Mouse (Mus musculus) olfactory bulb, adult 2 months (tissue): ENCODE results near the gene Mbnl2. TPM values are rescaled to one million over a fixed set of nuclear protein-coding genes. Genes with fewer than 3 reads are reported as not detected.
A peak's percentile ranks its signal among the peaks of the same experiment; 100 is the strongest.

ENCODE experiments used
- H3K27ac ChIP-seq: fragments of 200-500 bp; 2 replicates; pipeline ENCODE4 v1.5.1; 2012; ENCODE audit warnings: low read depth, low read length; ENCODE audit not compliant: insufficient read depth
- H3K4me1 ChIP-seq: fragments of 200-500 bp; 2 replicates; pipeline ENCODE4 v1.6.1; 2012; ENCODE audit warnings: low read length; ENCODE audit not compliant: control insufficient read depth, insufficient read depth
- H3K4me3 ChIP-seq: fragments of 200-500 bp; 2 replicates; pipeline ENCODE4 v1.5.1; 2012; ENCODE audit warnings: mild to moderate bottlenecking, low read depth, low read length, moderate library complexity; ENCODE audit not compliant: insufficient read depth
- CTCF ChIP-seq: fragments of 200-500 bp; IDR thresholded peaks from 2 replicates; pipeline ENCODE4 v1.5.1; 2012; ENCODE audit warnings: low read depth, mild to moderate bottlenecking, low read length, moderate library complexity; ENCODE audit not compliant: insufficient read depth
- POLR2A ChIP-seq: fragments of 200-500 bp; IDR thresholded peaks from 2 replicates; pipeline ENCODE4 v1.6.1; 2012; ENCODE audit warnings: mild to moderate bottlenecking, low read depth, low read length, moderate library complexity; ENCODE audit not compliant: insufficient read depth
- WGBS: fragments of 180-500 bp; shearing (Covaris S2); methylation state at CpG from one replicate; pipeline ENCODE4 v1.1.7; 2018; 5-methylcytosine and 5-hydroxymethylcytosine counted together
- polyA plus RNA-seq: library from polyadenylated mRNA; stranded (reverse); fragments of >200 nt; gene quantifications from 2 replicates; pipeline ENCODE4 v1.2.4, GENCODE M21; 2012; ENCODE audit warnings: low replicate concordance; ENCODE audit not compliant: missing spikeins, insufficient read depth, insufficient read length

The Mbnl2 gene
- polyA plus RNA-seq, 1 experiment = 206 TPM

DNA sequence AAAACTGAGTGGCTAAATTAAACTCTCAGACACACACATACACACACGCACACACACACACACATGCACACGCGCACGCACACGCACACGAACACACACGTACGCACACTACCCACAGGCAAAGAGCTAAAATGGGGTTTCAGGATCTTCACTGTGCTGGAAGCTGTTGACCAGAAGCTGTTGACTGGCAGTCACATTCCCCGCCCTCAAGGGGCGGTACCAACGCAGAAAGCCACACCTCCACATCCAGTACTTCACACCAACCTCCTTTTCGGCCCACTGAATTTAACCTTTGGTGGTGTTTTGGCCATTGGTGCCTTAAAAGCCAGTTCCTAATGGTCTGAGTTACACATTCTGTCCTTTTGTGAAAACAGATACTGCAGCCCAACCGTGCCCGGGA, 143.5 kb downstream of the Mbnl2 start:
- WGBS = 80% methylated on average over 14 of the region's 14 CpGs
- no peak overlapping the region for H3K27ac ChIP-seq
- H3K4me3 ChIP-seq = no peak overlapping the region
- peaks cover 5% of the 10 kb centered on the region; the same call in 1 of the 2 replicates for H3K4me1 ChIP-seq
- TF ChIP-seq CTCF (no peak), POLR2A (no peak)

DNA sequence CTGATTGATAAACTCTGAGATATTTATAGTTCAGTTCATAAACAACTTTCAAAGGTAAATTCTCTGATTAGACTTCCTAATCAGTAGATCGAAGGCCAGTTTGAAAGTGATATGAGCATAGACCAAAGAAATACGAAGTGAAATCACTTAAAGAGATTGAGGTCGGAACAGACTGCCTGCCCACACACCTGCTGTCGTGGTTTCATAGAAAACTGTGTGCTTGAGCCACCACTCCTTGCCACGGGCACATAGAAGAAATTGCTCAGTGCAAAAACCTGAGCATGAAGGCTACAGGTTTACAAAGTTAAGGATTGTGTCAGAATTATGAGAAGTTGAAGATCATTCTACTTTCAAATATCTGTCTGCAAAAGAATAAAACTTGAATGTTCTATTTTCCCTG, 153.0 kb downstream of the Mbnl2 start:
- TF ChIP-seq CTCF (no peak), POLR2A (no peak)
- 81% methylated on average over 5 of the region's 5 CpGs for WGBS
- Histone ChIP-seq H3K27ac (no peak overlapping the region), H3K4me3 (no peak overlapping the region), H3K4me1 (no peaks in the 10 kb centered on the region)

- H3K4me3 ChIP-seq = no peak overlapping the region
- no peak overlapping the region for H3K27ac ChIP-seq
These were observed 157.3 kb downstream of the Mbnl2 start for GRCm38 (mm10) chr14:120432773-120433172.

GRCm38 (mm10) chr14:120433931-120434398, 158.5 kb downstream of the Mbnl2 start:
- WGBS = 36% methylated on average over 8 of the region's 8 CpGs
- Histone ChIP-seq H3K4me1 (peaks cover 5% of the 10 kb centered on the region), H3K4me3 (no peak overlapping the region), H3K27ac (0 out of 2 replicates have a peak overlapping the region, but pooled peaks have one; percentile 45)
- TF ChIP-seq CTCF (no peak), POLR2A (no peak)

More at GRCm38 (mm10) chr14:120432773-120433172, 157.3 kb downstream of the Mbnl2 start:
- TF ChIP-seq POLR2A (no peak), CTCF (no peak)
- peaks cover 5% of the 10 kb centered on the region for H3K4me1 ChIP-seq

DNA sequence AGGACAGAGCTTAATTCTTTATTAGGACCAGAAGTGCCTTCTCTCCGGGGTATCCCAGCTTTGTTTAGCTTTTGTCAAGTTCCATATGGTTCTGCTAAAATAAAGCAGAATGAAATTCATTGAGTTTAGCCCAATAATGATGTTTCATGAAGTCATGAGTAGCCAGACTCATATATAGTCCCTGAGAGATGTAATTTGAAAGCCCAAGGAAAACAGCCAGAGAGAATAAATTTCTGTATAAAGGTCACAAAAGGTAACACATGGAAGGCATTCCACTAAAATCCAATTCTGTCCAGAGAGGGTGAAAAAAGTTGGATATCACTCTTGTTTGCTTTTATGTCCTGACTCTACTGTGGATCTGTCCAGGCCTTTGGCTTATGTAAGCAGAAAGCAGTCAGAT, 159.4 kb downstream of the Mbnl2 start:
- 65% methylated on average over 1 of the region's 1 CpGs for WGBS
- H3K4me1 ChIP-seq = peaks cover 5% of the 10 kb centered on the region
- no peak overlapping the region for H3K4me3 ChIP-seq
- H3K27ac ChIP-seq = no peak overlapping the region
- TF ChIP-seq CTCF (no peak), POLR2A (no peak)

DNA sequence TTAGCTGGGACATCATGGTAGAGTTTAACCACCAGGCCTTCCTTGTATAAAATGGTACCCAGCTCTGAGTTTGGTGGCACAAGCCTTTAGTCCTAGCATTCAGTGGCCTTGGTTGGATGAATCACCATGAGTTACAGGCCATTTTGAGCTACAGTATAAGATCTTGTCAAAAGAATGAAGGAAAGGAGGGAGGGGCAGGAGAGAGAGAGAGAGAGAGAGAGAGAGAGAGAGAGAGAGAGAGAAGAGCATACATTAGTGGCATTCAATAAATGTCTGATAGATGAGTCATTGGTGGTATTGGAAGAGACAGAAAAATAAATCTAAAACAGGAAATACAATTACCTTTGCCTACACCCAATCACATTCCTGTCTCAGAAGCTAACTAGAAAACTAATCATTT, 165.2 kb downstream of the Mbnl2 start:
- TF ChIP-seq POLR2A (no peak), CTCF (no peak)
- Histone ChIP-seq H3K4me3 (no peak overlapping the region), H3K4me1 (no peaks in the 10 kb centered on the region), H3K27ac (no peak overlapping the region)

DNA sequence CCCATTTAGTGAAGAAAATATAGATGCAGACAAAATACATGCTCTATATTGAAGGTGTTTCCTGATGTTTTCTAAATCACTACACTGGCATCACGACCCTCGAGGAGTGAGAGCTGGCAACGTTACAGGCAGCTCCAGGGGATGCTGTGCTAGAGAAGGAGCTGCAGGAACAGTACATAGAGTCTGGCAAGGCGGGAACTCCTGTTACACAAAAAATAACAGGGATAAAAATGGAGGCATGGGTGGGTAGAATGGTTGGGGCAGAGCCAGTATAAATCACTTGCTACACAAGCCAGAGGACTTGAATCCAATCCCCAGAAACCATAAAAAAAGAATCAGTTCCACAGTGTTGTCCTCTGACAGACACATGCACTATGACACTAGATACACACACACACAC, 165.8 kb downstream of the Mbnl2 start:
- no peak overlapping the region for H3K27ac ChIP-seq
- TF ChIP-seq CTCF (no peak), POLR2A (no peak)
- WGBS = 53% methylated on average over 4 of the region's 4 CpGs
- H3K4me3 ChIP-seq = no peak overlapping the region
- H3K4me1 ChIP-seq = no peaks in the 10 kb centered on the region

- Histone ChIP-seq H3K27ac (no peak overlapping the region), H3K4me1 (no peaks in the 10 kb centered on the region), H3K4me3 (no peak overlapping the region)
- TF ChIP-seq POLR2A = no peak
- TF ChIP-seq CTCF = no peak
- 84% methylated on average over 13 of the region's 13 CpGs for WGBS
These were observed 166.4 kb downstream of the Mbnl2 start for GRCm38 (mm10) chr14:120441836-120442235.

DNA sequence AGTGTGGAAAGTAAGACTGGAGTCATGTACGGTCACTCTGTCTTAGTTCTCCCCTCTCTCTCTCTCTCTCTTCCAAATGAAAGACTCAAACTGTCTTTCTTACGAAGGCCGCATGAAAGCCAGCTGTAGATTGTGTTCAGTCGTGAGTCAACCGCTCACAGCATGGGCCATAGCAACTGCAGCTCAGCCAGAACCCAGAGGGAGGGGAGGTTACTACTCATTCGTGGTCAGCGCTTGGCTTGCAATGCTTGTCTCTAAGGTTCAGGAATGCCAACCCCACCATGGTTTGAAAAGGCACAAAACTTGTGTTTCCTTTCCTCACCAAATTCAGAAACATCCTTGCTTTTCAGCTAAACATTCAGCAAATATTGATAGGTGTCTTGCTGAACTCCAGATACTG, 178.8 kb downstream of the Mbnl2 start:
- H3K4me1 ChIP-seq = no peaks in the 10 kb centered on the region
- WGBS = 73% methylated on average over 7 of the region's 7 CpGs
- H3K27ac ChIP-seq = no peak overlapping the region
- no peak for TF ChIP-seq POLR2A
- TF ChIP-seq CTCF = no peak
- H3K4me3 ChIP-seq = no peak overlapping the region

DNA sequence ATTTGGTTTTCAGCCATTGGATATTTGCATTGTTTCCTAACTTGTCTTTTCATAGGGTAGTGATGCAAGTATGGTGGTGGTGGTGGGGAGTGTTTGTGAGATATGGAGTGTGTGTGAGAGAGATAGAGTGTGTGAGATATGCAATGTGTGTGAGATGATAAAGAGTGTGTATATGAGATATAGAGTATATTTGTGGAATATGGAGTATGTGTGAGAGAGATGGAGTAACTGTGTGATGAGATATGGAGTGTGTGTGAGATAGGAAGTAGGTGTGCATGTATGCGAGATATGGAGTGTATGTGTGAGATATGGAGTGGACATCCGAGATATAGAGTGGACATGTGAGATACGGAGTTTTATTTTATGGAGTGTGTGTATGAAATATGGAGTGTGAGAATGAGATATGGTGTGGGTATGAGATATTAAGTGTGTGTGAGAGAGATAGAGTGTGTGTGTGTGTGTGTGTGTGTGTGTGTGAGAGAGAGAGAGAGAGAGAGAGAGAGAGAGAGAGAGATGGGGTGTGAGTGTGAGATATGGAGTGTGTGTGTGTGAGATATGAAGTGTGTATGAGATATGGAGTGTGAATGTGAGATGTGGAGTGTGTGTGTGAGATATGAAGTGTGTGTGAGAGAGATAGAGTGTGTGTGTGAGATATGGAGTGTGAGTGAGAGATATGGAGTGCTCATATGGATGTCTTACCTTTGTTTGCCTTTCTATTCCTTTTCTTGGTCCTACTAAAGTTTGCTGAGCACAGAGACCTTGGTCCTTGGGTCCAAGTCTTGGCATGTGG, 188.7 kb downstream of the Mbnl2 start:
- Histone ChIP-seq H3K4me1 (no peaks in the 10 kb centered on the region), H3K27ac (no peak overlapping the region), H3K4me3 (no peak overlapping the region)
- TF ChIP-seq POLR2A (no peak), CTCF (no peak)
- 94% methylated on average over 3 of the region's 3 CpGs for WGBS
